Mouse (Mus musculus): ENCODE data around the gene Gdnf. TPM values are rescaled to one million over a fixed set of nuclear protein-coding genes. Genes with fewer than 3 reads are reported as not detected.

The Gdnf gene
- total RNA-seq, 2 experiments from 2014 or later = 0.09 to 0.30 TPM

GRCm38 (mm10) chr15:7865305-7865704, 54.7 kb downstream of the Gdnf start:
- no peak for TF ChIP-seq CTCF (IDR thresholded peaks at IDR 0.05)
- no peak for DNase-seq (ENCODE audit: extremely low spot score in 1 of 2, low spot score in 2 of 2)

DNA sequence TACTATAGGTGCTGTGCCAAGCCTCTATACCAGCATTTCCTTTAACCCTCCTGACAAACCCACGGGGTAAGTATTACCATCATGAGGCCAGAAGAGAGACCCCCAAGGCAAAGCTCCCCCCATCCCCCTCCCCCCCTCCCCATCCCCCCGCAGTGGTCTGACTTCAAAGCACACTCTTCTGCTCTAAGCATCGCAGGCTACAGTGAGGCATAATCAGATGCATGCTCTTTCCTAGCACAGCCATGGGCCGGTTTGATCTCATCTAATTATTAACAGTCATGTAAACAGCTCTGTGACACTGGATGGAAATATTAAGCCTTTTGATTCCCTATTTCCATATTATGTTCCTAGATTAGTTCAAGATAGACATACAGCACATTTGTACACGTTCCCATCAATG, 61.8 kb downstream of the Gdnf start:
- Histone ChIP-seq H3K27ac (no peak overlapping the region), H3K4me3 (no peak overlapping the region)
- intact Hi-C loops (cut with DNase I) = no loop called here
- no peak for DNase-seq (ENCODE audit: extremely low spot score in 1 of 2, low spot score in 2 of 2)
- TF ChIP-seq CTCF (IDR thresholded peaks at IDR 0.05) = no peak

More at GRCm38 (mm10) chr15:7865305-7865704, 54.7 kb downstream of the Gdnf start:
- Histone ChIP-seq H3K27ac (no peak overlapping the region), H3K4me3 (no peak overlapping the region)
- intact Hi-C loops (cut with DNase I) = no loop called here

GRCm38 (mm10) chr15:7875879-7876278, 65.2 kb downstream of the Gdnf start:
- no peak for TF ChIP-seq CTCF (IDR thresholded peaks at IDR 0.05)
- H3K27ac ChIP-seq = no peak overlapping the region
- no peak overlapping the region for H3K4me3 ChIP-seq
- intact Hi-C loops (cut with DNase I) = no loop called here
- DNase-seq (ENCODE audit: extremely low spot score in 1 of 2, low spot score in 2 of 2) = no peak

DNA sequence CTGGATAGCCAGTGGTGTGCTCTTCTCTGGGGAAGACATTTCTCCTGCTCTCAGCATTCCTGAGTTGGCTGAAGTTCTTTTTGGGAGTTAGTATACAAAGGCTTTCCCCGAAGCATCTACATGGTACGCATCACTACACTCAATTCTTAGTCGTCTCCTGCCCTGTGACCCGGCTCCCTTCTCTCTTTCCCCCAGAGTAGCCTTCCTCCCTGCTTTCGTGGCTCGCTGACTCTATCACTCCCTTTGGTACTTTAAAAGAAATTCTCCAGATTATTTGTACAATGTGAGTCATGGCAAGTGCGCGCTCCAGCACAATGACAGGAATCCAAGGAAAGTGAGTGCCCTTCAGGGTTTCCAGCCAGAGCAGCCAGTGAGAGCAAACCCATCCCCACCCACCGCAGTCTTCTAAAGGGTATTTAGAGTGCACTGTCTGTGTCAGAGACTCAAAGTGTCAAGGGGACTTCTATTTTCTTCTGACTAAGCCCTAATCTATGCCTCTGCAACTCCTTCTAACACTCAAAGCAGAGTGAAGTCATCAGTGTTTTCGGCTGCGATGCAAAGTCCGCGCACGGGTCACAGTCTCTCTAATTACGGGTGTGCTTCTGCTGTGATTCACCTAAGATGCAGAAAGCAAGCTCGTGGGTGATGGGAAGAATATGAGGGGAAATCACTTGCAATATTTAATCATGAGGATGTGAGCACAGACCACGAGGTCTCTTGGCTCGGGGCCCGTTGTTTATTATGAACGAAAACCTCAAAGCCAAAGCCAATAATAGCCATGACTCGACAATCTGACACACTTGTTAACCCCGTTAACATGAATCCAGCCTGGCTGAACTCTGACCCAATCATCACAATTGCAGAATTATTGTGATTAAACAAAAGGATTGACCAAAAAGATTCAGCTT, 67.2 kb downstream of the Gdnf start:
- intact Hi-C loops (cut with DNase I) = no loop called here
- H3K4me3 ChIP-seq = no peak overlapping the region
- DNase-seq (ENCODE audit: extremely low spot score in 1 of 2, low spot score in 2 of 2) = no peak
- TF ChIP-seq CTCF (IDR thresholded peaks at IDR 0.05) = no peak
- H3K27ac ChIP-seq = no peak overlapping the region

DNA sequence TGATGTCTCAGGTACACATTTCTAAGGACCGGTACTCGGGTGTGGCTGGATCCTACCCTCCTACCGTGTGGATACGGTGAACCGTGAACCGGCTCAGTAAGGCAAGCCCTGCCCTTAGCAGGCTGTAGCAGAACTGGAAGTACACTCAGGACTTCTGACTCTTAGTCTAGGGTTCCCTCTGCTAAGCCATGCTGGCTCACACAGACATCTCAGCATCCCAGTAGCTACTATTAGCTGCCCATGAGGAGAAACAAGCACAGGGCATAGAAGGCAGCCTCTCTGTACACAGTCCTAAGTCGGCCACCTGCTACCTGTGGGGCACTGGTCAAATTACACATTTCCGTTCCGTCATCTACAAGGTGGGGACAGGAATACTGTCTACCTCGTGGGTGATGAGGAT, 68.2 kb downstream of the Gdnf start:
- no peak overlapping the region for H3K4me3 ChIP-seq
- no peak for DNase-seq (ENCODE audit: extremely low spot score in 1 of 2, low spot score in 2 of 2)
- TF ChIP-seq CTCF (IDR thresholded peaks at IDR 0.05) = no peak
- no peak overlapping the region for H3K27ac ChIP-seq
- intact Hi-C loops (cut with DNase I) = no loop called here

- intact Hi-C loops (cut with DNase I) = no loop called here
- no peak for DNase-seq (ENCODE audit: extremely low spot score in 1 of 2, low spot score in 2 of 2)
- no peak overlapping the region for H3K4me3 ChIP-seq
- H3K27ac ChIP-seq = no peak overlapping the region
- TF ChIP-seq CTCF (IDR thresholded peaks at IDR 0.05) = no peak
Measured at GRCm38 (mm10) chr15:7879956-7880355, 69.3 kb downstream of the Gdnf start.

GRCm38 (mm10) chr15:7884181-7884580, 73.5 kb downstream of the Gdnf start:
- TF ChIP-seq CTCF (IDR thresholded peaks at IDR 0.05) = no peak
- Histone ChIP-seq H3K4me3 (no peak overlapping the region), H3K27ac (no peak overlapping the region)
- no peak for DNase-seq (ENCODE audit: extremely low spot score in 1 of 2, low spot score in 2 of 2)
- intact Hi-C loops (cut with DNase I) = no loop called here

DNA sequence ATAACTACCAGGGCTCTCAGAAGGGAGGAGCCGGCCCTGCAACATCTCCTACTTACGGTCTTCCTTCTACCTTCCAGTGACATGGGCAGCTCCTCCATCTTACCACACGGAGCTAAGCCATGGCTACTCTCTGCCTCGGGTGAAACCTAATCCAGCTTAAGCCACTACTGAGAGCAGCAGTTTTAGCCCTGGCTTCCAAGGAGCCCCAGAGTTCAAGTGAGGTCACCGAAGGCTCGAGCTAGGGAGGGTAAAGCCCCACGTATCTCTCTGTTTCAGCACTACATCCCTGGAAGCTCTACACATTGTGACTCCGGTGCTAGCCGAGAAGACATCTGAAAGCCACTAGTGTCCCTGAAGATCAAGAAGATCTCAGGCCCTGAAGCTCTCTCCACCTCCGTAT, 74.5 kb downstream of the Gdnf start:
- no peak for DNase-seq (ENCODE audit: extremely low spot score in 1 of 2, low spot score in 2 of 2)
- Histone ChIP-seq H3K27ac (no peak overlapping the region), H3K4me3 (no peak overlapping the region)
- intact Hi-C loops (cut with DNase I) = no loop called here
- no peak for TF ChIP-seq CTCF (IDR thresholded peaks at IDR 0.05)

- no peak for TF ChIP-seq CTCF (IDR thresholded peaks at IDR 0.05)
- H3K4me3 ChIP-seq = no peak overlapping the region
- H3K27ac ChIP-seq = no peak overlapping the region
- no peak for DNase-seq (ENCODE audit: extremely low spot score in 1 of 2, low spot score in 2 of 2)
- intact Hi-C loops (cut with DNase I) = no loop called here
Measured at GRCm38 (mm10) chr15:7886591-7886990, 75.9 kb downstream of the Gdnf start.
